Mouse (Mus musculus) spleen, adult 2 months (tissue): ENCODE results near the gene Znrf4.

Experiments used
- CTCF ChIP-seq: fragments of 200-500 bp; IDR thresholded peaks from 2 replicates; pipeline ENCODE4 v1.5.1; 2011; ENCODE audit warnings: mild to moderate bottlenecking, inconsistent platforms; ENCODE audit not compliant: insufficient read depth, insufficient read length, insufficient replicate concordance; ENCODE audit errors: extremely low read depth
- POLR2A ChIP-seq: fragments of 200-500 bp; IDR thresholded peaks from 2 replicates; pipeline ENCODE4 v1.6.1; 2011; ENCODE audit warnings: low read depth, low read length, inconsistent platforms

DNA sequence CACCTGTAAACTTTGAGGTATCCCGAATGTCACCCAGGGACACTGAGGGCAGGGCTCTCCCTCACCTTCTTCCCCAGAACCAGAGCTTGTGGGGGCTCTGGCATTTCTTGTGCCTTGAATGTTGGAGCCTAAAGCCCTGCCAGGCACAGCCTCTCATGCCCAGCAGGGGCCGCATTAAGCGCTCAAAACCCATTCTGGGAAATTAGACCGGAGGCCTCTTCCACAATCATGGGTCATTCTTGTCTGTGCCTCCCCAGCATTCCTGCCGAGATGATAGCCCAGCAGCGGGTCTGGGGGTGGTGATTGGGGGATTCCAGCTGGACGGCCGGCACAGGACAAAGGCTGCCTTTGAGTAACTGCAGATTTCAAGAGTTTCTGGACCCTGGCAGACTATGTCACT lies 25.7 kb upstream of the Znrf4 start:
- no peak for TF ChIP-seq CTCF
- TF ChIP-seq POLR2A, result no peak
